Mouse (Mus musculus) frontal cortex, adult 2 months (tissue): ENCODE results near the gene Tgfb3. TPM values are rescaled to one million over a fixed set of nuclear protein-coding genes. Genes with fewer than 3 reads are reported as not detected.

ENCODE experiments used
- polyA plus RNA-seq: library from polyadenylated mRNA; depleted of rRNA; stranded (reverse); fragments of >200 nt; gene quantifications from 2 replicates; pipeline ENCODE4 v1.2.3, GENCODE M21; 2012; rRNA removed

The Tgfb3 gene
- polyA plus RNA-seq, 1 experiment: 16.6 TPM

Other genes with a start within 250 kb of the Tgfb3 start
- gene Ift43, start 3.5 kb upstream of the Tgfb3 start, polyA plus RNA-seq: 27.8 and 30.7 TPM in 2 replicates
- gene Gpatch2l, start 162.8 kb upstream of the Tgfb3 start, polyA plus RNA-seq: 20.7 and 21.2 TPM in 2 replicates